Mouse (Mus musculus) brain, embryonic 14.5 days (tissue): Measurements from ENCODE around the gene Fosl2.

Experiments used
- CTCF ChIP-seq: fragments of 200-500 bp; IDR thresholded peaks from 2 replicates; pipeline ENCODE4 v1.5.1; 2012; ENCODE audit warnings: inconsistent platforms, mild to moderate bottlenecking, moderate library complexity, borderline replicate concordance; ENCODE audit not compliant: insufficient read depth, insufficient read length; ENCODE audit errors: extremely low read depth
- POLR2A ChIP-seq: fragments of 200-500 bp; IDR thresholded peaks from 2 replicates; pipeline ENCODE4 v1.6.1; 2012; ENCODE audit warnings: mild to moderate bottlenecking, inconsistent platforms, borderline replicate concordance; ENCODE audit not compliant: poor library complexity, insufficient read depth, insufficient read length, severe bottlenecking; ENCODE audit errors: extremely low read depth

DNA sequence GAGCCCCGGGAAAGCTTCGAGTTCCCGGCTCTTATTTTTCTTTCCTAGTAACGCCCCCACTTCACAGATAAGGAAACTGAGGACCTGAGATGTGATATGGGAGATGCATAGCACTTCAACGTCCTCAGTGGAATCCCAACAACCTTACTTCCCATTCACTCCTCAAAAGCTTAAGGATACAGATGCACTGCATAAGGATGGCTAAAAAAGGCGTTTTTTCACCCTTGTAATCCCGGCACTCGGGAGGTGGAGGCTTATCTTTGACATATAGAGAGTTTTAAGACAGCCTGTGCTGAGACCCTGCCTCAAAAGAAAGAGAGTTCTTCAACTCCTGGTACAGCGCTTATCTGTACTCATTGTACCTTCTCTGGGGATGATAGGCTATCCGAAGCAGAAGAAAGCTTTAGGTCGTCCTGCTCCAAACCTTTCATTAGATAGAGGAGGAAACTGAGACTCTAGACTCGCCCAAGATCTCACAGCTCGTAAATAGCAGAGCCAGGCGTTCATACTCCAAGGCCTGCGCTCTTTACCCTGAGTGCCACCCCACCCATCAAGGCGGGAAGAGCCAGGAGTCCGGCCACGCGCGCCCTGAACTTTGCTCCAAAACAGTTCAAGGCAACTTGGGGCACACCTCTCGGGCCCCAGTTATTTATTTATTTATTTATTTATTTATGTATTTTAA, 1.4 kb upstream of the Fosl2 start:
- TF ChIP-seq CTCF = no peak
- TF ChIP-seq POLR2A = no peak
